Mouse (Mus musculus): ENCODE measurements around the gene Ager. TPM values are rescaled to one million over a fixed set of nuclear protein-coding genes. Genes with fewer than 3 reads are reported as not detected.

Ager gene
- polyA plus RNA-seq, 1 experiment from 2014 or later = 2.7 TPM

DNA sequence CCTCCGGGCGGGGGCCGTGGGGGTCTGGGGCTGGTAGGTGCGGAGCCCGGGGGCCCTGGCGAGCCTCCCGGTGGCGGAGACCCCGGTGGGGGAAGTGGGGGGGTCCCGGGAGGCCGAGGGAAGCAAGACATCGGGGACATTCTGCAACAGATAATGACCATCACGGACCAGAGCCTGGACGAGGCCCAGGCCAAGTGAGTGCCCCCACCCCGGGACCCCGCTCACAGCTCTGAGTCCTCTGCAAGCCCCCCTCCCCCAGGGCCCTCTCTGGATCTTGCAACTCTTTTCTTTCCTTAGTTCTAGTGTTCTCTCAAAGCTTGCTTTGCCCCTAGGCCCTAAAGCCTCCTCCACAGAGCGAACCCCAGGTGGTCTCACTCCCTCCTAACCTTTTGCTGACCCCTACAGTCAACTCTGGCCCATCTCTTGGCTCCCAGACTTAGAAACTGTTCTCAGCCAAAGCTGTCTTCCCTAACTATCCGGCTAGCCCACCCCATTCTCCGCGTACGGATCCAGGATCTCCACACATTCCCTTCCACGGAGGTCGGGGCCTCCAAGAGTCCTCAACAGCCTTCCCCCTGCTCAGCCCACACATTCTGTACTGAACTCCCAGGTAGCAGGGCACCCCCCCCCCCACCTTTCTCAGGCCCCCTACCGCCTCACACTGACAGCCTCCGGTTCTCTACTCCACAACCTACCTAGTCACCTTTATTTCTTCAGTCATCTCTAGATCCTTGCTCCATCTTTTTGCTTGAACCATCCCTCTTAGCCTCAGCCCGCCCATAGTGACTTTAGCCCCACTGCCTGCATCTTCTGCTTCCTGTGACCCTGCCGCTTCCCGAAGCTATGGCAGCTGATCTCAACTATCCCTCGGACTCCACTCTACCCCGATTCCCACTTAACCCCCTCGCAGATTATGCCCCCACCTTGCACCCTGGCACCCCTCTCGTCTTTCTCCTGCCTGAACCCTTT is 4.8 kb upstream of the Ager start:
- peak overlapping the region; percentile 99 for H3K27ac ChIP-seq (ENCODE audit: low read length)
- 0 out of 2 replicates have a peak, but pooled peaks have one; percentile 0 for ATAC-seq (ENCODE audit: insufficient read depth, low FRiP score)
- H3K36me3 ChIP-seq (ENCODE audit: control insufficient read depth, insufficient read depth, low read length) = peaks cover 14% of the 10 kb centered on the region; the same call in 1 of the 2 replicates
- H3K4me2 ChIP-seq (ENCODE audit: low read depth, low read length) = peak overlapping the region; percentile 73
- peak overlapping the region; percentile 99 for H3K9ac ChIP-seq (ENCODE audit: low read length)
- no peaks in the 10 kb centered on the region for H3K27me3 ChIP-seq (ENCODE audit: control insufficient read depth, insufficient read depth, low read length)
- H3K4me1 ChIP-seq (ENCODE audit: control insufficient read depth, insufficient read depth, low read length) = peaks cover 67% of the 10 kb centered on the region
- no peaks in the 10 kb centered on the region for H3K9me3 ChIP-seq (replicated peaks; ENCODE audit: control insufficient read depth, low read length)
- whole genome bisulfite sequencing = 1% methylated on average over 32 of the region's 32 CpGs
- H3K4me3 ChIP-seq (replicated peaks; ENCODE audit: low read length) = peak overlapping the region; percentile 91

DNA sequence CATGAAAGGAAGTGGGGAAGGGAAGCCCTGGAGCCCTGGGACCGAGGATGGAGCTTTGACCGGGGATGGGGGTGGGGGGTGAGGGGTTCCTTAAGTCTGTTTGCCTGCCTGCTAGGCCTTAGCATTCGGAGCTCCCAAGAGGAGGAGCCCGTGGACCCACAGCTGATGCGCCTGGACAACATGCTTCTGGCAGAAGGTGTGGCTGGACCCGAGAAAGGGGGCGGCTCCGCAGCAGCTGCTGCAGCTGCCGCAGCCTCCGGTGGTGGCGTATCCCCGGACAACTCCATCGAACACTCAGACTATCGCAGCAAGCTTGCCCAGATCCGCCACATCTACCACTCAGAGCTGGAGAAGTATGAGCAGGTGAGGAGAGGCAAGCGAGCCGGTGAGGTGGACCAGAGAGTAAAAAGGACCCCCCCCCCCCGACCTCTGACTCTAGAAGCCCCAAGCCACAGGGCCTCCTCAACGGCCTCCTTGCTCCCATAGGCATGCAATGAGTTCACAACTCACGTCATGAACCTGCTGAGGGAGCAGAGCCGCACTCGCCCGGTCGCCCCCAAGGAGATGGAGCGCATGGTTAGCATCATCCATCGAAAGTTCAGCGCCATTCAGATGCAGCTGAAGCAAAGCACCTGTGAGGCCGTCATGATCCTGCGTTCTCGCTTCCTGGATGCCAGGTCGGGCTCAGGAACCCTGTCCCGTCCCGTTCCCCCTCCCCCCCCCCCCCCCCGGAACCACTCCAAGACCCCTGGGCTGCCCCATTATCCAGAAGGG is 3.7 kb upstream of the Ager start:
- Histone ChIP-seq H3K4me2 (ENCODE audit: low read depth, low read length) (peak overlapping the region; percentile 73), H3K27me3 (ENCODE audit: control insufficient read depth, insufficient read depth, low read length) (no peaks in the 10 kb centered on the region), H3K36me3 (ENCODE audit: control insufficient read depth, insufficient read depth, low read length) (peaks cover 14% of the 10 kb centered on the region; the same call in 1 of the 2 replicates), H3K9me3 (replicated peaks; ENCODE audit: control insufficient read depth, low read length) (no peaks in the 10 kb centered on the region), H3K4me1 (ENCODE audit: control insufficient read depth, insufficient read depth, low read length) (peaks cover 67% of the 10 kb centered on the region), H3K4me3 (replicated peaks; ENCODE audit: low read length) (peak overlapping the region; percentile 91), H3K27ac (ENCODE audit: low read length) (peak overlapping the region; percentile 99), H3K9ac (ENCODE audit: low read length) (peak overlapping the region; percentile 99)
- ATAC-seq (ENCODE audit: insufficient read depth, low FRiP score) = no peak
- WGBS = 39% methylated on average over 33 of the region's 34 CpGs

DNA sequence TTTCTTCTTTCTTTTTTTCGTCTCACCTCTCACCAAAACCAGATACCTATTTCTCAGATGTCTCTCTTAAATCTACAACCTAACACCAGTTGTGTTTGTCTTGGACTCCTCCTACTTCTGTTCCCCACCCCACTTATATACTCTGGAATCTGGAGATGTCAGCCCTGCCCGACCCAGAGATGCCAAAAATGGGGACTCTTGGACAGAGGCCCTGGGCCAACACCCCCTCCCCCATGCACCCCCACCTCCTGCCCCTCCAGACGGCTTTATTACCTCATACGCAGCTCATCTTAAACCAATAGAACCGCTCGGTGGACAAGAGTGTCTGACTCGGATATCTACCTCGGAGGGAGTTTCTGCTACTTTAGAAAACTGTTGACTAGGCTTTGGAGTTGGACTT is 1.6 kb upstream of the Ager start:
- no peak overlapping the region for H3K9ac ChIP-seq (ENCODE audit: low read length)
- no peak overlapping the region for H3K27ac ChIP-seq (ENCODE audit: low read length)
- H3K4me1 ChIP-seq (ENCODE audit: control insufficient read depth, insufficient read depth, low read length) = peaks cover 47% of the 10 kb centered on the region
- no peaks in the 10 kb centered on the region for H3K27me3 ChIP-seq (ENCODE audit: control insufficient read depth, insufficient read depth, low read length)
- WGBS = 62% methylated on average over 8 of the region's 8 CpGs
- H3K4me3 ChIP-seq (replicated peaks; ENCODE audit: low read length) = no peak overlapping the region
- ATAC-seq (ENCODE audit: insufficient read depth, low FRiP score) = no peak
- no peak overlapping the region for H3K4me2 ChIP-seq (ENCODE audit: low read depth, low read length)
- peaks cover 22% of the 10 kb centered on the region for H3K36me3 ChIP-seq (ENCODE audit: control insufficient read depth, insufficient read depth, low read length)
- no peaks in the 10 kb centered on the region for H3K9me3 ChIP-seq (replicated peaks; ENCODE audit: control insufficient read depth, low read length)

DNA sequence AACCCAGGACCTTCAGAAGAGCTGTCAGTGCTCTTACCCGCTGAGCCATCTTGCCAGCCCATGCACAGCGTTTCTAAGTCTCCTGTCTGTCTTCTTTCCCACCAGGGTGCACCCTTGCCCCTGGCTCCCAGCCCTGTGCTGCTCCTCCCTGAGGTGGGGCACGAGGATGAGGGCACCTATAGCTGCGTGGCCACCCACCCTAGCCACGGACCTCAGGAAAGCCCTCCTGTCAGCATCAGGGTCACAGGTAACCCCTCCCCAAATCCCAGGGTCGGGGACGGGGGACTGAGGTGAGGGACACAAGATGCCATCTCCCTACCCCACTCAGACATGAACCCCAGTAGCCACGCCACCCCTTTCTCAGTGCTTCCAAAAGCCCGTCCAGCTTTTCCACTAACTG is 2.2 kb downstream of the Ager start:
- no peak for ATAC-seq (ENCODE audit: insufficient read depth, low FRiP score)
- 74% methylated on average over 9 of the region's 9 CpGs for WGBS
- Histone ChIP-seq H3K4me2 (ENCODE audit: low read depth, low read length) (no peak overlapping the region), H3K27ac (ENCODE audit: low read length) (no peak overlapping the region), H3K9ac (ENCODE audit: low read length) (no peak overlapping the region), H3K9me3 (replicated peaks; ENCODE audit: control insufficient read depth, low read length) (no peaks in the 10 kb centered on the region), H3K4me1 (ENCODE audit: control insufficient read depth, insufficient read depth, low read length) (peaks cover 41% of the 10 kb centered on the region), H3K36me3 (ENCODE audit: control insufficient read depth, insufficient read depth, low read length) (peaks cover 17% of the 10 kb centered on the region), H3K4me3 (replicated peaks; ENCODE audit: low read length) (no peak overlapping the region), H3K27me3 (ENCODE audit: control insufficient read depth, insufficient read depth, low read length) (no peaks in the 10 kb centered on the region)

DNA sequence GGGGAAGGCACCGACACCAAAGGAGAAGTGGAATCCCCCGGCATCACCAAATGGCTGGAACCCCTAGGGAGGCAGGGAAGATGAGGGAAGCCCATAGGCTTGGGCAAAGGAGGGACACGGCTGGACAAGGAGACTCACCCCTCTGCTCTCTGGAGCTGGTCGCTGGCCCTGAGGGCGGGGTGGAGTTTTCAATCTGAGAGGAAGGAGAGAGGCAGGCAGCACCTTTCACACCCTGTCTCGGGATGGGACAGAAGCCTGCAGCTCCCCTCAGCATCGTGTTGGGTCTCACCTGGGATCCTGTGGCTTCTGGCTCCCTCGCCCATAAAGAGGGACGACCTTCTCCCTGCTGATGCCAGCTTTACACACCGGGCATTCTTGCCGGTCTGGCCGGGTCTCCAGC is 4.1 kb downstream of the Ager start:
- H3K9me3 ChIP-seq (replicated peaks; ENCODE audit: control insufficient read depth, low read length) = no peaks in the 10 kb centered on the region
- H3K27ac ChIP-seq (ENCODE audit: low read length) = no peak overlapping the region
- no peak for ATAC-seq (ENCODE audit: insufficient read depth, low FRiP score)
- peaks cover 39% of the 10 kb centered on the region for H3K4me1 ChIP-seq (ENCODE audit: control insufficient read depth, insufficient read depth, low read length)
- H3K27me3 ChIP-seq (ENCODE audit: control insufficient read depth, insufficient read depth, low read length) = no peaks in the 10 kb centered on the region
- H3K4me3 ChIP-seq (replicated peaks; ENCODE audit: low read length) = no peak overlapping the region
- peaks cover 8% of the 10 kb centered on the region; the same call in 1 of the 2 replicates for H3K36me3 ChIP-seq (ENCODE audit: control insufficient read depth, insufficient read depth, low read length)
- WGBS = 78% methylated on average over 12 of the region's 12 CpGs
- no peak overlapping the region for H3K4me2 ChIP-seq (ENCODE audit: low read depth, low read length)
- H3K9ac ChIP-seq (ENCODE audit: low read length) = no peak overlapping the region

DNA sequence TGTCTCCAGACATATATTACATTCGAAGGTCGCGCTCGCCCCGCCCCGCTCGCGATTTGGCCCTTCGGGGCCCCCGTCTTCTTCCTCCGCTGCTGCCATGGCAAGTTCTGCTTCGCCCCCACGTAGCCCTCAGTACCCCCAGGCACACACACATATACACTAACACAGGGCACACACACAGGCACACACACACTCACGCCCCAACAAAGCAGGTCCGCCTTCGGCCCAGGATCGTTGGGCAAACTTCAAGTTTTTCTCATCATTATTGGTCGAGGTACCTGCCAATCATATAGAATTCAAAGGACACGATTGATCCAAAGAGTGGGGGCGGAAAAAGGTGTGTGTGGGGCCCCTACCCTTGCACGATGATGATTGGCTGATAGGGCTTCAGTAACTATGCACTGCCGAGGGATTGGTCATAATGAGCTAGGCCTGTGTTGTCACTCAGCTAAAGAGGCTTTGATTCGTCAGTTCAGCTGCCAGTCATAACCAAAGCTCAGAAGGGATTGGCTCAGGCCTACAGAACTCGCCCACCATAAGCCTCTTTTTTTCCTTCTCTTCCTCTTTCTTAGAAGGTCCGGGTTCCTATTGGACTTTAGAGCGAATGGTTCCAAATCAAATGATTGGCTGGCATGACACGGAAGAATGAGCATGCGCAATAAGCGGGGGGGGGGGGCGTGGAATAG is 5.9 kb downstream of the Ager start, which contains the start of gene Rnf5:
Gene Rnf5 (minus strand): TSS at position 316 of the 686 bp plus-strand sequence.
- ATAC-seq (ENCODE audit: insufficient read depth, low FRiP score) = peak; percentile 94
- peaks cover 32% of the 10 kb centered on the region for H3K4me1 ChIP-seq (ENCODE audit: control insufficient read depth, insufficient read depth, low read length)
- peak within 1 kb of the TSS; percentile 92 for H3K4me2 ChIP-seq (ENCODE audit: low read depth, low read length)
- H3K36me3 ChIP-seq (ENCODE audit: control insufficient read depth, insufficient read depth, low read length) = peaks cover 8% of the 10 kb centered on the region; the same call in 1 of the 2 replicates
- peak within 1 kb of the TSS; percentile 96 for H3K9ac ChIP-seq (ENCODE audit: low read length)
- peak within 1 kb of the TSS; percentile 89 for H3K4me3 ChIP-seq (replicated peaks; ENCODE audit: low read length)
- H3K9me3 ChIP-seq (replicated peaks; ENCODE audit: control insufficient read depth, low read length) = no peaks in the 10 kb centered on the region
- no peaks in the 10 kb centered on the region for H3K27me3 ChIP-seq (ENCODE audit: control insufficient read depth, insufficient read depth, low read length)
- under 1% methylated on average over 30 of the region's 30 CpGs for WGBS
- peak within 1 kb of the TSS; percentile 96 for H3K27ac ChIP-seq (ENCODE audit: low read length)

DNA sequence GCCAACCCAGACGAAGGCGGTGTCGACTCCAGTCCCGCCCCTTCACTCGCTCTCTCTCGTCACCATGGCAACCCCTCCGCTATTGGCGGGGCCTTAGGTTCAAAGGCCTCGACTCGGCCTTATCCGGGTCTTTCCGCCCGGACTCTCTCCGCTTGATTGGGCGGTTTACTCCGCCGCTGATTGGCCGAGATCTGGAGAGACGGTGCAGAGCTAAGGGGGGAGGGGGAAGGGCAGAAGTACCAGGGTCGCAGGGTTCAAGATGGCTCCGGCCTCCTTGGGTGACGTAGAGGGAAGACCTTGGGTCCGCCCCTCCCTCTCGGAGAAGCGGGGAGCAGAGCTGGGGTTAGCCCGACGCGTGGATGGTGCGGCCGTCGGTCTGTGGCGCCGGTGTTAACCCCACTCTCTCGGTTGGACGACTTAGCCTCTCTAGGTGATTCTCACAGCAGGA is 6.4 kb downstream of the Ager start, which contains the start of gene Agpat1:
Gene Agpat1 (plus strand): TSS at position 202 of the 448 bp plus-strand sequence.
- ATAC-seq (ENCODE audit: insufficient read depth, low FRiP score) = peak; percentile 87
- H3K36me3 ChIP-seq (ENCODE audit: control insufficient read depth, insufficient read depth, low read length) = peaks cover 8% of the 10 kb centered on the region; the same call in 1 of the 2 replicates
- H3K4me1 ChIP-seq (ENCODE audit: control insufficient read depth, insufficient read depth, low read length) = peaks cover 32% of the 10 kb centered on the region
- peak within 1 kb of the TSS; percentile 96 for H3K27ac ChIP-seq (ENCODE audit: low read length)
- peak within 1 kb of the TSS; percentile 96 for H3K9ac ChIP-seq (ENCODE audit: low read length)
- peak within 1 kb of the TSS; percentile 89 for H3K4me3 ChIP-seq (replicated peaks; ENCODE audit: low read length)
- H3K4me2 ChIP-seq (ENCODE audit: low read depth, low read length) = peak within 1 kb of the TSS; percentile 92
- H3K9me3 ChIP-seq (replicated peaks; ENCODE audit: control insufficient read depth, low read length) = no peaks in the 10 kb centered on the region
- H3K27me3 ChIP-seq (ENCODE audit: control insufficient read depth, insufficient read depth, low read length) = no peaks in the 10 kb centered on the region
- WGBS = under 1% methylated on average over 35 of the region's 35 CpGs

DNA sequence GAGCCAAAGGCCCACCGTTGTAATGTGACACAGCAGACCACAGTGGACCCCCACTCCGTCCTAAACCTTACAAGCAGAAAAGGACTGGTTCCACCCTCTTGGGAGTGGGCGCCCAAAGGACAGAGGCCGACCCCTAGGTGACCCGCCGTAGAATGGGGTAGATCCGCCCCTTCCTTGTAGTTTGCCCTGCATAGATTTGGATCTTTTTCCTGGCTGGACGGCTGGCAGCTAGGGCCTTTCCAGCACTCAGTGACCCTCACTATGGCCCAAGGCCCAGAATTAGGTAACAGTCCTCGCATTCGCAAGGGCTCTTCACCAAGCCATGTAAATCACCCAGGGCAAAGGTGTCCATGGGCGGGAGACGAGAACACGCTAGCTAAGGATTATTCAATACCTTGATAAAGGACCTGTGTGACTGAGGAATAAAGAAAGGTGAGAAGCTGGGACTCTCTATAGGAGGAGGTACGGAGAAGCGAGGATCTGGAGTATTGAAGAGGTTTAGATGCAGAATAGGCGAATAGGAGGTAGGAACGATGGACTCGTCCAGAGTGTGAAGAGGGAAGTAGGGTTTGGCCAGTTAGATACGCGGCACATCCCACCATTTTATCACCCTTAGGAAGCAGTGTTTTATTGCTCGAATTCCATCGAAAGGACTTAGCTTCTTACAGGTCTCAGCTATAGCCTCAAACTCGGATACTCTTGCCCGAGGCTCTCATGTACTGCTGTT is 7.0 kb downstream of the Ager start:
- H3K9ac ChIP-seq (ENCODE audit: low read length) = peak overlapping the region; percentile 96
- H3K27ac ChIP-seq (ENCODE audit: low read length) = peak overlapping the region; percentile 96
- no peaks in the 10 kb centered on the region for H3K27me3 ChIP-seq (ENCODE audit: control insufficient read depth, insufficient read depth, low read length)
- no peaks in the 10 kb centered on the region for H3K9me3 ChIP-seq (replicated peaks; ENCODE audit: control insufficient read depth, low read length)
- peak overlapping the region; percentile 89 for H3K4me3 ChIP-seq (replicated peaks; ENCODE audit: low read length)
- 13% methylated on average over 24 of the region's 24 CpGs for WGBS
- peaks cover 32% of the 10 kb centered on the region for H3K4me1 ChIP-seq (ENCODE audit: control insufficient read depth, insufficient read depth, low read length)
- H3K36me3 ChIP-seq (ENCODE audit: control insufficient read depth, insufficient read depth, low read length) = peaks cover 8% of the 10 kb centered on the region; the same call in 1 of the 2 replicates
- no peak for ATAC-seq (ENCODE audit: insufficient read depth, low FRiP score)
- peak overlapping the region; percentile 92 for H3K4me2 ChIP-seq (ENCODE audit: low read depth, low read length)

Data from stomach, embryonic 16.5 days (tissue).